Mouse (Mus musculus): ENCODE results near the gene Spice1. TPM values are rescaled to one million over a fixed set of nuclear protein-coding genes. Genes with fewer than 3 reads are reported as not detected.

The Spice1 gene
- polyA plus RNA-seq, 1 experiment from 2014 or later = 38.5 TPM

GRCm38 (mm10) chr16:44328644-44329043 is 18.3 kb upstream of the Spice1 start:
- Histone ChIP-seq H3K4me3 (ENCODE audit: low read depth, low read length) (no peak overlapping the region), H3K27me3 (ENCODE audit: control insufficient read depth, insufficient read depth, low read length) (peaks cover 21% of the 10 kb centered on the region), H3K4me1 (ENCODE audit: control insufficient read depth, insufficient read depth, low read length) (0 out of 2 replicates have a peak, but pooled peaks cover 5% of the 10 kb centered on the region), H3K36me3 (ENCODE audit: control insufficient read depth, insufficient read depth, low read length) (no peaks in the 10 kb centered on the region), H3K9ac (ENCODE audit: low read length) (no peak overlapping the region), H3K4me2 (no peak overlapping the region), H3K9me3 (ENCODE audit: control insufficient read depth, low read length) (peaks cover 5% of the 10 kb centered on the region; the same call in 1 of the 2 replicates), H3K27ac (ENCODE audit: low read depth, low read length) (no peak overlapping the region)
- 80% methylated on average over 4 of the region's 4 CpGs for WGBS
- no peak for ATAC-seq (ENCODE audit: low FRiP score)
- peak; percentile 41 for DNase-seq (ENCODE audit: low spot score, missing footprints)

DNA sequence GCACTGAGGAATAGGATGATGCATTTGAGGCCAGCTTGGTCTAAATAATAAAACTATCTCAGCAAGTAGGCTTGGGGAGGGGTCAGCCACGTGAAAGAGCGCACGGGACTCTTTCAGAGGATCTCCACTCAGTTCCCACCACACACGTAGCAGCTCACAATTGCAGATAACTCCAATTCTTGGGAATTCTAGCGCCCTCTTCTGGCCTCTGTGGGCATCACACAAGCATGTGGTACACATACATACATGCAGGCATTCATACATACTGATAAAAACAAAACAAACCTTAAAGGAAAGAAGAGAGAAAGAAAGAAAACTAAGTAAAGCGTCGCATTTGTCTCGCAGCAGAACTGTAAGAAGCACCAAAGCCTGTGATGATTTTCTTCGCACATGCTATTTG is 16.3 kb upstream of the Spice1 start:
- no peak for ATAC-seq (ENCODE audit: low FRiP score)
- 80% methylated on average over 9 of the region's 9 CpGs for WGBS
- no peak overlapping the region for H3K4me3 ChIP-seq (ENCODE audit: low read depth, low read length)
- H3K4me1 ChIP-seq (ENCODE audit: control insufficient read depth, insufficient read depth, low read length) = 0 out of 2 replicates have a peak, but pooled peaks cover 5% of the 10 kb centered on the region
- H3K27me3 ChIP-seq (ENCODE audit: control insufficient read depth, insufficient read depth, low read length) = peaks cover 25% of the 10 kb centered on the region
- no peak overlapping the region for H3K9ac ChIP-seq (ENCODE audit: low read length)
- H3K36me3 ChIP-seq (ENCODE audit: control insufficient read depth, insufficient read depth, low read length) = no peaks in the 10 kb centered on the region
- H3K27ac ChIP-seq (ENCODE audit: low read depth, low read length) = no peak overlapping the region
- no peak overlapping the region for H3K4me2 ChIP-seq
- DNase-seq (ENCODE audit: low spot score, missing footprints) = no peak
- H3K9me3 ChIP-seq (ENCODE audit: control insufficient read depth, low read length) = peaks cover 5% of the 10 kb centered on the region; the same call in 1 of the 2 replicates

- ATAC-seq (ENCODE audit: low FRiP score) (no peak), DNase-seq (ENCODE audit: low spot score, missing footprints) (peak; percentile 92)
- 20% methylated on average over 9 of the region's 9 CpGs for WGBS
- no peak overlapping the region for H3K4me3 ChIP-seq (ENCODE audit: low read depth, low read length)
- H3K36me3 ChIP-seq (ENCODE audit: control insufficient read depth, insufficient read depth, low read length) = no peaks in the 10 kb centered on the region
- 0 out of 2 replicates have a peak, but pooled peaks cover 5% of the 10 kb centered on the region for H3K4me1 ChIP-seq (ENCODE audit: control insufficient read depth, insufficient read depth, low read length)
- no peak overlapping the region for H3K27ac ChIP-seq (ENCODE audit: low read depth, low read length)
- peaks cover 5% of the 10 kb centered on the region; the same call in 1 of the 2 replicates for H3K9me3 ChIP-seq (ENCODE audit: control insufficient read depth, low read length)
- no peak overlapping the region for H3K4me2 ChIP-seq
- no peak overlapping the region for H3K9ac ChIP-seq (ENCODE audit: low read length)
- peaks cover 25% of the 10 kb centered on the region for H3K27me3 ChIP-seq (ENCODE audit: control insufficient read depth, insufficient read depth, low read length)
These were observed 15.8 kb upstream of the Spice1 start for GRCm38 (mm10) chr16:44331154-44331553.

DNA sequence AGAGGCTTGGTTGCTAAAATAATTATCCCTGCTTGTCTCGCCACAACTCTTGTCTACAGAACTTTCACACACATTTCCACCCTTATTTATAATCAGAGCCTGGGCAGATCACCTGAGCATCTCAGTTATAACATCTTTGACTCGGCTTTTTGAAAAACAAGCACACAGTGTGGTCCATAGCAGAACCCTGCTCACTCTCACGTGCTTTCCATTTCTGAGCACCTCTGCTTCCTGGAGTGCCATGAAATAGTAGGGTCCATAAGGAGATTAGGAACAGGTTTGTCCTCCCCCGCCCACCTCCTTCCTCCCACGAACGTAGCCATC is 15.3 kb upstream of the Spice1 start:
- Histone ChIP-seq H3K4me3 (ENCODE audit: low read depth, low read length) (peak overlapping the region; percentile 46), H3K4me1 (ENCODE audit: control insufficient read depth, insufficient read depth, low read length) (0 out of 2 replicates have a peak, but pooled peaks cover 5% of the 10 kb centered on the region), H3K27me3 (ENCODE audit: control insufficient read depth, insufficient read depth, low read length) (peaks cover 25% of the 10 kb centered on the region), H3K4me2 (peak overlapping the region; percentile 95), H3K9me3 (ENCODE audit: control insufficient read depth, low read length) (peaks cover 5% of the 10 kb centered on the region; the same call in 1 of the 2 replicates), H3K36me3 (ENCODE audit: control insufficient read depth, insufficient read depth, low read length) (no peaks in the 10 kb centered on the region), H3K27ac (ENCODE audit: low read depth, low read length) (no peak overlapping the region), H3K9ac (ENCODE audit: low read length) (peak overlapping the region; percentile 63)
- WGBS = 10% methylated on average over 6 of the region's 6 CpGs
- ATAC-seq (ENCODE audit: low FRiP score) (peak; percentile 36; the same call in 1 of the 2 replicates), DNase-seq (ENCODE audit: low spot score, missing footprints) (no peak)

- H3K27me3 ChIP-seq (ENCODE audit: control insufficient read depth, insufficient read depth, low read length) = peaks cover 25% of the 10 kb centered on the region
- H3K9ac ChIP-seq (ENCODE audit: low read length) = peak overlapping the region; percentile 63
- peak overlapping the region; percentile 46 for H3K4me3 ChIP-seq (ENCODE audit: low read depth, low read length)
- H3K27ac ChIP-seq (ENCODE audit: low read depth, low read length) = no peak overlapping the region
- peak; percentile 96 for DNase-seq (ENCODE audit: low spot score, missing footprints)
- 0 out of 2 replicates have a peak, but pooled peaks cover 5% of the 10 kb centered on the region for H3K4me1 ChIP-seq (ENCODE audit: control insufficient read depth, insufficient read depth, low read length)
- under 1% methylated on average over 60 of the region's 60 CpGs for WGBS
- no peaks in the 10 kb centered on the region for H3K36me3 ChIP-seq (ENCODE audit: control insufficient read depth, insufficient read depth, low read length)
- H3K9me3 ChIP-seq (ENCODE audit: control insufficient read depth, low read length) = peaks cover 5% of the 10 kb centered on the region; the same call in 1 of the 2 replicates
- peak overlapping the region; percentile 95 for H3K4me2 ChIP-seq
- ATAC-seq (ENCODE audit: low FRiP score) = peak; percentile 55
These were observed 14.7 kb upstream of the Spice1 start for GRCm38 (mm10) chr16:44331995-44332860.

DNA sequence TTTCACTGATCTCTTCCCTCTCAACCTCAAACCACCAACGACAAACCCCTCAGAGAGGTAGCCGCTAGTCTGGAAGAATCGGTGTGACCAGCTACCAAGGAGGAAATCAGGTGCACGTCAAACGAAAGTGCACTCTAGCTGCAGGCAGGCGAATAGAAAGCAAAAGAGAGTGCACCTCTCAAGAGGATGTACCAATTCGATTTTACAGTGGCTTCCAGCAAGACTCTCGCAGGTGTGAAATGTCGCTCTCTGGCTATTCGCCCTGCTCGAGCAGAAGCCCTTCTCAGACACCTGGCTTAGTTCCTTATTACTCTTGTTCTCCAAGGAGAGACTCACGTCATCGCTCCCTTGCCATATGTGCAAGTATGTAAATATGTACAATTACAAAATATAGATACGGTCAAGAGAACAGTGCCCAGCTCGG is 14.0 kb upstream of the Spice1 start, which contains the start of gene Sidt1:
Gene Sidt1, minus strand, starts transcription at position 336 of the 424 bp plus-strand sequence.
- Histone ChIP-seq H3K9me3 (ENCODE audit: control insufficient read depth, low read length) (peaks cover 5% of the 10 kb centered on the region; the same call in 1 of the 2 replicates), H3K4me3 (ENCODE audit: low read depth, low read length) (peak within 1 kb of the TSS; percentile 46), H3K27ac (ENCODE audit: low read depth, low read length) (no peak within 1 kb of the TSS), H3K27me3 (ENCODE audit: control insufficient read depth, insufficient read depth, low read length) (peaks cover 25% of the 10 kb centered on the region), H3K4me2 (peak within 1 kb of the TSS; percentile 95), H3K36me3 (ENCODE audit: control insufficient read depth, insufficient read depth, low read length) (no peaks in the 10 kb centered on the region), H3K4me1 (ENCODE audit: control insufficient read depth, insufficient read depth, low read length) (0 out of 2 replicates have a peak, but pooled peaks cover 5% of the 10 kb centered on the region), H3K9ac (ENCODE audit: low read length) (peak within 1 kb of the TSS; percentile 63)
- DNase-seq (ENCODE audit: low spot score, missing footprints) = no peak
- no peak for ATAC-seq (ENCODE audit: low FRiP score)
- WGBS = 6% methylated on average over 15 of the region's 15 CpGs

DNA sequence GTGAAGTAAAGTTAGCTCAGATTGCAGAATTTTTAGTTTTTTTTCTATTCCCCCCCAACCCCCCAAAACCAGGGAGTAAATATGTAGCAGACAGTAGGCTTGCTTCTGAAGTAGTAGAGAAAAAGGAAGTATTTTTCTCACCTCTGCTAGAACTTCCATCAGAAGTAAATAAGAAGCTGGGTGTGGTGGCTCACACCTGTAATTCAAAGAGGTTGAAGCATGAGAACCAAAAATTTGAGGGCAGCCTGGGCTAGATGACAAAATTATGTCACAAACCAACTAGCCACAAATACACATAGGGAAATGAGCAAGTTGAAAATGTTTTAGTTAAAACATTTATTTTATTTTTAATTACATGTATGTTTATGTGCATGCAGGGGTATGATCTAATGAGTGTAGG is 9.4 kb upstream of the Spice1 start:
- Histone ChIP-seq H3K4me1 (ENCODE audit: control insufficient read depth, insufficient read depth, low read length) (0 out of 2 replicates have a peak, but pooled peaks cover 5% of the 10 kb centered on the region), H3K36me3 (ENCODE audit: control insufficient read depth, insufficient read depth, low read length) (no peaks in the 10 kb centered on the region), H3K9ac (ENCODE audit: low read length) (no peak overlapping the region), H3K9me3 (ENCODE audit: control insufficient read depth, low read length) (no peaks in the 10 kb centered on the region), H3K27me3 (ENCODE audit: control insufficient read depth, insufficient read depth, low read length) (peaks cover 11% of the 10 kb centered on the region), H3K4me3 (ENCODE audit: low read depth, low read length) (no peak overlapping the region), H3K27ac (ENCODE audit: low read depth, low read length) (no peak overlapping the region), H3K4me2 (no peak overlapping the region)
- DNase-seq (ENCODE audit: low spot score, missing footprints) = peak; percentile 8
- ATAC-seq (ENCODE audit: low FRiP score) = no peak

DNA sequence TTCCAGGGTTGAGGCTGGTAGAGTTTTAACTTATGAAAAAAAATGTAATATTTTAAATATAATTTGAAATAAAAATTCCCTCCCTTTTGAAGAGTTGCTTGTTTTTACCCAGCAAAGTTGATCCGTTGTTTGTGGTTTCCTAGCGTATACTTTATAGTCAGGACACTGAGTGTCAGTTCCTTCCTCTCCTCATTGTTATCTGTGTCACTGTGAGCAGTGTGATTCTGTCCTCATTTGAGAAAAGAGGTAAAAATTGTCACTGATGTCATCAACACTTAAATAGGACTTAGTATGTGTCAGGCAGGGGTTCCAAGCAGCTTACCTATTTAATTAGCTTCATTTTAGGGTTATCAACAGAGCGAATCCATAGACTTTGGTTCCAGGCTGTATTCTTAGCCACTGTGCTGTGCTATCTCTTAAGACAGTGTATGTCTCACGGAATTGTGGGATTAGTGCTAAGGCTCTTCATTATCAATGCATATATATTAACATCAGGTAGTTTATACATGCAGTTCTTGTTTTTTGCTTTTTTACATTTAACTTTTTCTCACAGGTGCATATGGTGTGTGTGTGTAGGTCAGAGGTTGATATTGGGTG is 3.0 kb downstream of the Spice1 start:
- Histone ChIP-seq H3K4me3 (ENCODE audit: low read depth, low read length) (no peak overlapping the region), H3K4me2 (no peak overlapping the region), H3K9me3 (ENCODE audit: control insufficient read depth, low read length) (no peaks in the 10 kb centered on the region), H3K36me3 (ENCODE audit: control insufficient read depth, insufficient read depth, low read length) (no peaks in the 10 kb centered on the region), H3K27me3 (ENCODE audit: control insufficient read depth, insufficient read depth, low read length) (no peaks in the 10 kb centered on the region), H3K9ac (ENCODE audit: low read length) (no peak overlapping the region), H3K27ac (ENCODE audit: low read depth, low read length) (no peak overlapping the region), H3K4me1 (ENCODE audit: control insufficient read depth, insufficient read depth, low read length) (peaks cover 10% of the 10 kb centered on the region)
- WGBS = 90% methylated on average over 4 of the region's 4 CpGs
- no peak for ATAC-seq (ENCODE audit: low FRiP score)
- no peak for DNase-seq (ENCODE audit: low spot score, missing footprints)

GRCm38 (mm10) chr16:44356291-44356690 is 9.4 kb downstream of the Spice1 start:
- H3K4me1 ChIP-seq (ENCODE audit: control insufficient read depth, insufficient read depth, low read length) = no peaks in the 10 kb centered on the region
- 88% methylated on average over 7 of the region's 7 CpGs for WGBS
- ATAC-seq (ENCODE audit: low FRiP score) (no peak), DNase-seq (ENCODE audit: low spot score, missing footprints) (no peak)
- H3K27me3 ChIP-seq (ENCODE audit: control insufficient read depth, insufficient read depth, low read length) = no peaks in the 10 kb centered on the region
- peaks cover 3% of the 10 kb centered on the region; the same call in 1 of the 2 replicates for H3K36me3 ChIP-seq (ENCODE audit: control insufficient read depth, insufficient read depth, low read length)
- no peak overlapping the region for H3K4me2 ChIP-seq
- H3K9me3 ChIP-seq (ENCODE audit: control insufficient read depth, low read length) = no peaks in the 10 kb centered on the region
- H3K4me3 ChIP-seq (ENCODE audit: low read depth, low read length) = no peak overlapping the region
- no peak overlapping the region for H3K27ac ChIP-seq (ENCODE audit: low read depth, low read length)
- H3K9ac ChIP-seq (ENCODE audit: low read length) = no peak overlapping the region
